24 mouse cellular contexts compared by ENCODE assay signal in the genomic region with DNA sequence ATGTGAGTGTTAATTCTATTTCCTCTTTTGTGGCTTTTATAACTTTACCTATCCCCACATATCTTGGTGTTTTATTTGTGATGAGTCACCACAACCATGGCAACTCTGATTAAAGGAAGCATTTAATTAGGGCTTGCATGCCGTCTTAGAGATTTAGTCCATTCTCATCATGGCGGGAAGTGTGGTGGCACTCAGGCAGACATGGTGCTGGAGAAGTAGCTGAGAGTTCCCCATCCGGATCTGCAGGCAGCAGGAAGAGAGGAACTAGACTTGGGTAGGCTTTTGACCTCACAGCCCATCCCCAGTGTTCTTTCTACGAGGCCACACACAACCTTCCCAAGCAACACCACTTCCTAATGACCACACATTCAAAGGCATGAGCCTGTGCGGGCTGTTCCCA. TPM values are rescaled to one million over a fixed set of nuclear protein-coding genes. Genes with fewer than 3 reads are reported as not detected.
A peak's percentile ranks its signal among the peaks of the same experiment; 100 is the strongest.
DNase-seq lines count a peak whose midpoint lies in the region; ATAC-seq and TF ChIP-seq lines count a peak whose summit lies in the region.
"Had no signal": no experiment of that assay in that cellular context is flagged by ENCODE, and none has a peak within 500 bp of the region (broad histone marks: within the 10 kb centered on the region; RNA-seq: fewer than 3 reads in every experiment).

No protein-coding gene starts in this region.

- TF ChIP-seq CTCF in hindbrain, postnatal 0 days (IDR thresholded peaks at IDR 0.05; ENCODE audit: low read depth) = no peak

- no peaks in the 10 kb centered on the region for H3K27me3 ChIP-seq in heart, embryonic 11.5 days (ENCODE audit: control insufficient read depth, insufficient read depth, low read length)
- no peaks in the 10 kb centered on the region for H3K27me3 ChIP-seq in hindbrain, postnatal 0 days (ENCODE audit: insufficient read depth, low read length)
- H3K27me3 ChIP-seq: CH12.LX; embryonic facial prominence, embryonic 13.5 days; embryonic facial prominence, embryonic 15.5 days; forebrain, embryonic 13.5 days; forebrain, embryonic 15.5 days had no signal

- no peaks in the 10 kb centered on the region for H3K9me3 ChIP-seq in heart, embryonic 11.5 days (replicated peaks; ENCODE audit: control insufficient read depth, low read length)
- H3K9me3 ChIP-seq in hindbrain, postnatal 0 days (ENCODE audit: low read length) = no peaks in the 10 kb centered on the region
- H3K9me3 ChIP-seq: embryonic facial prominence, embryonic 13.5 days; embryonic facial prominence, embryonic 15.5 days; forebrain, embryonic 13.5 days; forebrain, embryonic 15.5 days; G1E had no signal

- 71% methylated on average over 5 of the region's 5 CpGs for WGBS in heart, embryonic 11.5 days (ENCODE audit: insufficient replicate concordance)
- WGBS in hindbrain, postnatal 0 days = 80% methylated on average over 5 of the region's 5 CpGs

- H3K4me2 ChIP-seq in heart, embryonic 11.5 days = no peak overlapping the region
- no peak overlapping the region for H3K4me2 ChIP-seq in hindbrain, postnatal 0 days (ENCODE audit: low read depth, low read length)
- H3K4me2 ChIP-seq: embryonic facial prominence, embryonic 13.5 days; embryonic facial prominence, embryonic 15.5 days; forebrain, embryonic 13.5 days; forebrain, embryonic 15.5 days had no signal

- H3K36me3 ChIP-seq in heart, embryonic 11.5 days (ENCODE audit: control insufficient read depth, insufficient read depth, low read length) = no peaks in the 10 kb centered on the region
- no peaks in the 10 kb centered on the region for H3K36me3 ChIP-seq in hindbrain, postnatal 0 days (ENCODE audit: insufficient read depth, low read length)
- H3K36me3 ChIP-seq: embryonic facial prominence, embryonic 13.5 days; embryonic facial prominence, embryonic 15.5 days; forebrain, embryonic 15.5 days; G1E had no signal

- H3K4me1 ChIP-seq in heart, embryonic 11.5 days (ENCODE audit: control insufficient read depth, insufficient read depth, low read length) = no peaks in the 10 kb centered on the region
- H3K4me1 ChIP-seq in hindbrain, postnatal 0 days (ENCODE audit: insufficient read depth, low read length) = no peaks in the 10 kb centered on the region
- H3K4me1 ChIP-seq: embryonic facial prominence, embryonic 13.5 days; embryonic facial prominence, embryonic 15.5 days; forebrain, embryonic 13.5 days; forebrain, embryonic 15.5 days had no signal

- H3K9ac ChIP-seq in heart, embryonic 11.5 days (ENCODE audit: low read depth, low read length) = no peak overlapping the region
- H3K9ac ChIP-seq in hindbrain, postnatal 0 days (replicated peaks; ENCODE audit: low read length) = no peak overlapping the region
- H3K9ac ChIP-seq: embryonic facial prominence, embryonic 13.5 days; embryonic facial prominence, embryonic 15.5 days; forebrain, embryonic 13.5 days; forebrain, embryonic 15.5 days; forebrain, postnatal 0 days had no signal

- H3K27ac ChIP-seq in heart, embryonic 11.5 days (ENCODE audit: low read depth, low read length) = no peak overlapping the region
- H3K27ac ChIP-seq in hindbrain, postnatal 0 days = no peak overlapping the region
- H3K27ac ChIP-seq: embryonic facial prominence, embryonic 13.5 days; embryonic facial prominence, embryonic 15.5 days; forebrain, embryonic 13.5 days; forebrain, embryonic 15.5 days had no signal

- H3K4me3 ChIP-seq in heart, embryonic 11.5 days (ENCODE audit: low read depth, low read length) = no peak overlapping the region
- no peak overlapping the region for H3K4me3 ChIP-seq in hindbrain, postnatal 0 days (ENCODE audit: low read length)
- H3K4me3 ChIP-seq: embryonic facial prominence, embryonic 13.5 days; embryonic facial prominence, embryonic 15.5 days; forebrain, embryonic 13.5 days; forebrain, embryonic 15.5 days had no signal

- ATAC-seq in heart, embryonic 11.5 days (replicated peaks; ENCODE audit: insufficient number of reproducible peaks, low FRiP score, low TSS enrichment) = no peak
- peak; percentile 30 for ATAC-seq in granulocyte monocyte progenitor cell, adult 5-6 weeks (replicated peaks; ENCODE audit: poor library complexity, severe bottlenecking)
- peak; percentile 48 for ATAC-seq in megakaryocyte progenitor cell, adult 5-6 weeks (replicated peaks; ENCODE audit: poor library complexity)
- no peak for ATAC-seq in hindbrain, postnatal 0 days
- ATAC-seq: forebrain, embryonic 13.5 days; forebrain, embryonic 15.5 days; forebrain, postnatal 0 days had no signal

- peak; percentile 83 for DNase-seq in heart, adult 11 months
- DNase-seq in MEL-GATA-1-ER (ENCODE audit: extremely low read depth, low read depth) = peak; percentile 33
- DNase-seq in hindbrain, postnatal 0 days (ENCODE audit: low spot score) = no peak
- no peak for DNase-seq in layer of hippocampus, adult 9-10 months (ENCODE audit: low spot score)
- DNase-seq in MN1 (ENCODE audit: low spot score) = no peak
- DNase-seq: adrenal gland, adult 2 months; adrenal gland, postnatal 10 days; adrenal gland, postnatal 25 days; cerebellum, adult 11 months; cerebellum, adult 18-20 months; cerebellum, adult 8-10 months; cerebellum, postnatal 10 days; cerebellum, postnatal 25 days; embryo, embryonic 11 days; forebrain, postnatal 0 days had no signal

RNA-seq across cellular contexts. Expression of a gene that starts 16.2 kb away (rescaled TPM):
- 19.7 and 26.4 TPM in 2 replicates for polyA plus RNA-seq in heart, embryonic 11.5 days (2014; fragmentation: Nextera tagmentation; extraction: Ambion mirVana)
- total RNA-seq in granulocyte monocyte progenitor cell, adult 5-6 weeks (2014; fragmentation: Nextera tagmentation) = not detected in 2 replicates
- not detected in 2 replicates for total RNA-seq in granulocyte monocyte progenitor cell, adult 5-6 weeks (2017)
- total RNA-seq in megakaryocyte progenitor cell, adult 5-6 weeks (2015) = not detected in 2 replicates
- total RNA-seq in megakaryocyte progenitor cell, adult 5-6 weeks (2017) = 0.47 TPM in 1 of 2 replicates, not detected in the other
- 12.6 and 12.8 TPM in 2 replicates for total RNA-seq in hindbrain, postnatal 0 days (2014; rRNA removed)
- polyA plus RNA-seq in hindbrain, postnatal 0 days (2015; fragmentation: Nextera tagmentation; extraction: Ambion mirVana) = 20.6 and 22.9 TPM in 2 replicates
- polyA plus RNA-seq: G1E had no signal

Comparison
In these comparisons a context has a peak if more than half of its experiments do, and no peak if none do; other contexts are left out.
1. DNase-seq: peak in heart, adult 11 months (single experiment) and MEL-GATA-1-ER (single experiment); none in hindbrain, postnatal 0 days (single experiment), layer of hippocampus, adult 9-10 months (single experiment) and MN1 (single experiment).
2. ATAC-seq: peak in granulocyte monocyte progenitor cell, adult 5-6 weeks (single experiment) and megakaryocyte progenitor cell, adult 5-6 weeks (single experiment); none in heart, embryonic 11.5 days (single experiment) and hindbrain, postnatal 0 days (single experiment).